Mouse (Mus musculus) cerebellum, postnatal 25 days (tissue): ENCODE data around the gene Arpc1b.
A peak's percentile ranks its signal among the peaks of the same experiment; 100 is the strongest.

ENCODE experiments used
- DNase-seq, 2 experiments: peaks; one replicate each; pipeline ENCODE4 v3.0.0; 2021; ENCODE audit warnings: mixed read lengths in 2 of 2

Gene Arpc1b

GRCm38 (mm10) chr5:145165184-145165583 is 51.2 kb downstream of the Arpc1b start:
- DNase-seq = no peak

DNA sequence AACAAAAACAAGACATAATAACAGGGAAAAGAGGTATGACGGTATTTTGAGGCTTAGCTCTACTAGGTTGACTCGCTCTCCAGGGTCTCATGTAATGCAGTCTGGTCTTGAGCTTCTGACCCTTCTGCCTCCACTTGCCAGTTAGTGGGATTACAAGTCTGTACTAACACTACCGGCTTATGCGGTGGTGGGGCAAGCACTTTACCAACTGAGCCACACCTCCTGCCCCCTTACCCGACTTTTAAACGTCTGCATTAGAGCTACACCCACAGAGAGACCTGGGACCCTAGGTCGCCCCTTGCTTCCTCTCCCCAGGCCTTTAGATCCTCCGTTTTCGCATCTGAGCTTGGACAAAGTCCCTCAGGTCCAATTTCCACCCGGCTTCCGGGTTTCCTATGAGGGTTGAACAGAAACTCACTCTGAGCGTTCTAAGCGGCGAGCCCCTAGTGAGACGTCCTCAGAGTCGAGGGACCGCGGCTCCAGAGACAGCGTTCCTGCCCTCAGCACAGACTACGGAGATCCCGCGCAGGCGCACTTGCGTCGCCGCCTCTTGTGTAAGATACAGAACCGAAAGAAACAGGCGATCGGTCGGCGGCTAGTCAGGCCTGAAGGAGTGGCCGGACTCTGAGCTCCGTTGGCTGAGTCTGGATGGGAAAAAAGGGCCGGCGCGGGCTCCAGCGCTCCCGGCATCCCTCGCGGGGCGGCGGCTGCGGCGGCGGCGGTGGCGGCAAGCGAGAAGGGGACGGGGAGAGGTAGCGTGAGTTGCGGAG is 52.7 kb downstream of the Arpc1b start, which contains the start of the genes Ptcd1 and Cpsf4:
Gene Ptcd1 (minus strand): TSS at position 573 of the 770 bp plus-strand sequence.
Gene Cpsf4 (plus strand): TSS at position 678 of the 770 bp plus-strand sequence.
- DNase-seq = peak; percentile 98 to 99

DNA sequence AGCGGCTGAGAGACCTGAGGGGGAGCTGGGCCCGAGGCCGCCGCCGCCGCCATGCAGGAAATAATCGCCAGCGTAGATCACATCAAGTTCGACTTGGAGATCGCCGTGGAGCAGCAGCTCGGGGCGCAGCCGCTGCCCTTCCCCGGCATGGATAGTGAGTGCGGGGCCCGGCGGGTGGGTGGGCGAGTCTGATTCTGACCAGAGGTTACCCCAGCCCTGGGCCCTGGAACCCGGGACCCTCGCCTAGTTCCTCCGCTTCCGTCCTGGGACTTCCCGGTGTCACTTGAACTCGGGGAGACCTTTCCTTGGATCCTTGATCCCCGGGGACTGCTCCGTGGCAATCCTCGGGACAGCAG is 53.3 kb downstream of the Arpc1b start:
- no peak for DNase-seq

DNA sequence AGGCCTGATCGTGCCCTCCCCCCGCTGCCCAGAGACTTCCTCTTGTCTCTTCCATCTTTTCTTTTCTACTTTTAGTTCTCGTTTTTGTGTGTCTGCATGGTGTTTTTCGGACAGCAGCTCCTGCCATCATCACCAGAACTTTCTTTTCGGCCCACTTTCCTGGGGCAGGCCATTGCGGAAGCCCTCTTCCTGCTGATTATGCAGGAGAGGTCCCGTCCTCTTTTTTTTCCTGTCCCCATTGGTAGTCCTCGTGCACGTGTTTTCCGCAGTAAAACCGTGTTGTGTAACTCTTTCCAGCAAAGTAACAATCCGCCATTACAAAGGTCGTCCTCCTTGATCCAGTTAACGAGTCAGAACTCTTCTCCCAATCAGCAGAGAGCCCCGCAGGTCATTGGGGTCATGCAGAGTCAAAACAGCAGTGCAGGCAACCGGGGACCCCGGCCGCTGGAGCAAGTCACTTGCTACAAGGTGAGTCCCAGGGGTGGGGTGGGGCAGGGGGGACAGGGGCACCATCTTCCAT is 64.5 kb downstream of the Arpc1b start:
- DNase-seq = no peak
